Mouse (Mus musculus) ovary, postnatal 10 days (tissue): ENCODE results near the gene Acap1.
"Not testable (repeated sequence)": the region's sequence is repeated elsewhere in the genome, so short reads cannot be mapped to it uniquely, and the experiment has no call there.

Source experiments
- DNase-seq: peaks from one replicate; pipeline ENCODE4 v3.0.0; 2022; ENCODE audit warnings: low spot score

The Acap1 gene

GRCm38 (mm10) chr11:69895291-69895690, at the start of gene Acap1:
Acap1 (minus strand) TSS chr11:69895539.
- no peak for DNase-seq

- no peak for DNase-seq
Observed at GRCm38 (mm10) chr11:69940962-69941361, 45.6 kb upstream of the Acap1 start.

GRCm38 (mm10) chr11:69939731-69940130, 44.4 kb upstream of the Acap1 start:
- no peak for DNase-seq

- no peak for DNase-seq
Observed at GRCm38 (mm10) chr11:69939181-69939580, 43.8 kb upstream of the Acap1 start.

DNA sequence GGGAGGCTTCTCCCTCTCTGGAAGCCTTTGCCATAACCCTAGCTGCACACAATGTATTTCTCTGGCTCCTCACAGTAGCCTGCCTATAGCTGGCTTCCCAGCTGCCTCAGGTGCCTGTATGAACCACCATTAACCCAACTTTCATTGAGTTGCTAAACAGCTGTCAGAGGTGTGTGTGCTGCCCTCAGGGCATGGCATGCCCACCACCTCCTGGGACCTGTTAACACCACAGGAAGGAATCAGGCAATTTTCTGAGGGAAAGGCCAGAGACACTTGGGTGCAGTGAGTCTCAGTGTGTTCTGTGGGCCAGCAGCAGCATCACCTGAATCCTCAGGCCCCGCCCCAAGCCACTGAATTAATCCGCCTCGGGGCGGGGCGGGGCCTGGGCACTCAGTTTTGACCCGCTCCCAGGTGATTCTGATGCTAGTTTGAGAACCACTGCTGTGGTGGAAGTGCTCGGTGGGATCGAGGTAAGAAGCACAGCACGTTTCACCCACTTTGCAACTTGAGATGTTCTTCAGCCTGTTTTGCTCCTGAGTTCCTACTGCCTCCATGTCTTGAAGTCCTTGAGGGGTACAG, 43.2 kb upstream of the Acap1 start:
- DNase-seq = no peak

DNA sequence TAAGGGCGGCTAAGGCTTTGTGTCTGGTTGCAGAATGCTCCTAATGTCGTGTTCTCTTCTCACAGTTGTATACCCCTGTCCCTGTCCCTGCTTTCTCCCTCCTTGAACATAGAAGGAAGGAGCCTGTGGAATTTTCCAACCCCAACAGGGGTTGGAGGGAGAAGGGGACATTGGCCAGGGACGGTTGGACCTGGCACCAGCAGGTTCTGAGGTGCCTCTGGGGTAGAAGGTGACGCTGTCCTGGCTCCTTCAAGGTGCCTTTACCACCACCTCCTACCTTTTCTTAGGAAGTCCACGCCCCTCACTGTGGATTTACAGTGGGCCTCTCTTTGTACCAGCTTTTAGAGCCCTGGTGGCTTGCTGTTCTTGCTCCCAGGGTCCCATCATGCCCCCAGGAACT, 42.5 kb upstream of the Acap1 start:
- no peak for DNase-seq

- DNase-seq = no peak
Observed at GRCm38 (mm10) chr11:69937385-69937784, 42.0 kb upstream of the Acap1 start.

DNA sequence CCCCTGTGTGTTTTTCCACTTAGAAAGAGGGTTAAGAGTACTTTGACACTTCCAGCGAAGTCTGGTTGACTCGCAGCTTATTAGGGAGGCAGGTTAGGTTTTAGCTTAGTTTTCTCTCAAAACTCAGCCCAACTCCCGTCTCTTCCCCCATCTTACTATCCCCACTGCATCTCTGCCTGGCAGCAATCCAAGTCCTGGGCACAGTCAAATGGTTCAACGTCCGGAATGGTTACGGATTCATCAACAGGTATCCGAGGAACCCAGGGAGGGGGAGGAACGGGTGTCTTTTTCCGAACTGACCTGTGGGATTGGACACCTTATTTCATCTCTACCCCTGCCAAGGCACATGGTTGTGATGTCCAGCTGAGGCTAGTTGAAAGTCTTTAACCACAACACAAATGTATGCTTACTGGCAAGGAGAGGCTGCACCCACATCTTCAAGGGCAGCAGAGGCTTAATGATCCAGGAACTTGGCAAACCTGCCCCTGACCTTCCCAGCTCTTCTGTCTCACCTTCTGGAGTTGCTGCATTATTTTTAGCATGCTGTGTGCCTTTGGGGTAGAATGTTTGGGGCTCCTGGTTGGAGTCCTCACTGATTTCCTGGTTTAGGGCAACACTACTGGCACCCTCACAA, 41.5 kb upstream of the Acap1 start:
- no peak for DNase-seq

DNA sequence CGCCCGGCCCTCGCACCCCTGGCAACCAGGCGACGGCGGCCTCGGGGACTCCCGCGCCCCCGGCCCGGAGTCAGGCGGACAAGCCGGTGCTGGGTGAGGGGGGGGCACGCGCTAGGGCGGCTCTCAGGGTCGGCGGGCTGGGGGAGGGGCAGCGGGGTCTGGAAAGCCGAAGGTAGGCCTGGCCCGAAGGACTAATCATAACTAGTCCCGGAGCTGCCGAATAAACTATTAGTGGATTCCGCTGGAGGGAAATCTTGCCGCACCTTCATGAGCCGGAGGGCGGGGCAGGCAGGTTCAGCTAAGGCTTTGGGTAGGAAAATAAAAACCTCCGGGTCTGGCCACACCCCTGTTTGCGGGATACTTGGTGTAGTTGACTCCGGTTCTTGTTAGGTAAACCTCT, 40.8 kb upstream of the Acap1 start:
- no peak for DNase-seq

DNA sequence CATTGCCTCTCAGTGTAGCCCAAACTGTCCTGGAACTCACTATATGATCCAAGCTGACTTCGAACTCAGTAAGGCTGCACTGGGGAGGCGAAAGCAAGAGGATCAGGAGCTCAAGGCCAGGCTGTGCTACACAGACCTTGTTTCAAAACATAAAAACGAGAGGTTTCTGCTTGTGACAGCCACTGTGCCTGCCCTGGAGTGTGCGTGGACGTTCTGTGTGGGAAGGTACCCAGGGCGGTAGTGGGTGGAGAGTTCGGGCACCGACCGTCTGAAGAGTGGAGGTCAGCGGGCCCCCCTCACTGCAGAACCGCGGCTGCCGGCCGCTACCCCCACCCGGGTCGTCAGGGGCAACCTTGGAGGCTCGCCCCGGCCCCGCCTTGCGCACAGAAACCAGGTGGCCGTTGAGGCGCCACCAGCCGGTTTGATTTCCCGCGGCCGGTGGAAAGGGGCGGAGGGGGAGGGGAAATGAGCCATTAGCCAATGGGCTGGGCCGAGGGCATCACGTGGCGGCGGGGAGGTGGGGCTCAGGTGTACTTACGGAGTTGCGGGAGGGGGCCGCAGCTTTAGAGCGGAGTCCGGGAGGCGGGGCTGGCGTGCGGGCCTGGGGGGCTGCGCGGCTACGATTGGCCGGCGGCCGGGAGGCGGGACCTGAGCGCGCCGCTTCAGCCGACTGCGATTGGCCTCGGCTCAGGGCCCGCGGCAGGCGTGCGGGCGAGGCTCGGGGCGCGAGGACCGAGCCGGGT, 40.0 kb upstream of the Acap1 start, which contains the start of gene Ybx2:
Ybx2 (plus strand) TSS at position 660 of the 743 bp plus-strand sequence.
- DNase-seq = no peak

GRCm38 (mm10) chr11:69934681-69935080, 39.3 kb upstream of the Acap1 start:
- no peak for DNase-seq

GRCm38 (mm10) chr11:69934169-69934568, 38.8 kb upstream of the Acap1 start:
- peak; percentile 89 for DNase-seq

DNA sequence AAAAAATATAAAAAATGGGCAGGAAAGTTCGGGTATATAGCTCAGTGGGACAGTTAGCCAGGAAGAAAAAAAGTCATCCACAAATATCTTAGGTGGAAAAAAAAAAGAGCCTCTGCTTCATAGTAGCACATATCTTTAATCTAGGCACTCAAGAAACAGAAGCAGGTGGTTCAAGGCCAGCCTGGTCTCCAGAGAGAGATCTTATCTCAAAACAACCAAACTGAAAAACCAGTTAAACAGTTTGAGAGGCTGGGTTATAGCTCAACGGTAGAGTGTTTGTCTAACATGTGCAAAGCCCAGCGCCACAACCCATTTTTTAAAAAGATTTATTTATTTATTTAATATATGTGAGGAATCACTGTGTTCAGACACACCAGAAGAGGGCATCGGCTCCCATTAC, 37.7 kb upstream of the Acap1 start:
- DNase-seq = no peak

- DNase-seq = no peak
Observed at GRCm38 (mm10) chr11:69932254-69932653, 36.9 kb upstream of the Acap1 start.

DNA sequence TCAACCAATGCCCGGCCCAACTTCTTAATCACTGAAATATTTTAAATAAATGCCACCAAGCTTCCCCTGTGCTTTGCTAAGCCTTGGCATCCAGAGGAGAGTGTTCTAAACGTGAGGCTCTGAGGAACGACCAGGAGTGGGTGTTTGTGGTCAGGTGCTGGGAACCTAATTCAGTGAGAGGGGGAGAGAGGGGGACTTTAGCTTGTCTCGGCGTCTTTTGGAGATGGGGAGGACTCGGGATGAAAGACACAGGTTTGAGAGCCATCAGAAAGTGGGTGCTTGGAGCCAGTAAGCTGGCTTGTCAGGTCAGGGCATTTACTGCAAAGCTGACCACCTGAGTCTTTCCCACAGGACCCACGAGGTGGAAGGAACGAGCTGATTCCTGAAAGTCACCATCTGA, 36.4 kb upstream of the Acap1 start:
- no peak for DNase-seq

DNA sequence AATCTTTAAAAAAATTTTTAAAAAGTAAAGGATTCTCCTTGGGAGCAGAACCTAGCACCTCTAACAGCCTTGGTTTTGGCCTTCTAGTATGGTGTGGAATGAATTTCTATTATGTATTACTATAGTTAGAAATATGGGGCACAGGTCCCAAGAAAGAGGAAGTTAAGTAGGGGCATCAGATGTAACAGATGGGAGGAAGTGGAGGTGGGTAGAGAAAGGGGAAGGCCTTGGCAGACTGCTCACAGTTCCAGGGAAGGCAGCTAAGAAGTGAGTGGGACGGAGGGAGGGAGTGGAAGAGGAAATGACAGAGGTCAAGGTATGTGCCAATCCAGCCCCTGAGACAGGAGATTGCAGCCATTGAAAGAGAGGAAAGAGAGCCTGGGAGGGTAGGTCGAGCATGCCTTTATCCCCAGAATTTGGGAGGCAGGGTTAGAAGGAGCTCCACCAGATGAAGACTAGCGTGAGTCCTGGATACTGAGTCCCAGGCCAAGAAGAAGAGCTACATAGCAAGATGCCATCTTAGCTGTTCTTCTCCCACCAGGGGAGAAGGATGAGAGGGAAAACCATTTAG, 35.7 kb upstream of the Acap1 start:
- no peak for DNase-seq

DNA sequence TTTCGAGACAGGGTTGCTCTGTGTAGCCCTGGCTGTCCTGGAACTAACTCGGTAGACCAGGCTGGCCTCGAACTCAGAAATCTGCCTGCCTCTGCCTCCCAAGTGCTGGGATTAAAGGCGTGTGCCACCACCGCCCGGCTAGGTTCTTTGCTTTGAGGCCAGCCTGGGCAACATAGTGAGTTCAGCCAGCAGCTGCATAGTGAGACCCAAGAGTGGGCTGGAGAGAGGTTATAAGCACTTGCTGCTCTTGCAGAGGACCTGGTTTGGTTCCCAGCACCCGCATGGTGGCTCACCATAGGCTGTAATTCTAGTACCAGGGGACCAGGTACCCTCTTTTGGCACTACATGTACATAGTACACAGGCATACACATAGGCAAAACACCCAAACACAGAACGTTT, 34.8 kb upstream of the Acap1 start:
- DNase-seq = not testable (repeated sequence)

- DNase-seq = no peak
Observed at GRCm38 (mm10) chr11:69929712-69930111, 34.4 kb upstream of the Acap1 start.

DNA sequence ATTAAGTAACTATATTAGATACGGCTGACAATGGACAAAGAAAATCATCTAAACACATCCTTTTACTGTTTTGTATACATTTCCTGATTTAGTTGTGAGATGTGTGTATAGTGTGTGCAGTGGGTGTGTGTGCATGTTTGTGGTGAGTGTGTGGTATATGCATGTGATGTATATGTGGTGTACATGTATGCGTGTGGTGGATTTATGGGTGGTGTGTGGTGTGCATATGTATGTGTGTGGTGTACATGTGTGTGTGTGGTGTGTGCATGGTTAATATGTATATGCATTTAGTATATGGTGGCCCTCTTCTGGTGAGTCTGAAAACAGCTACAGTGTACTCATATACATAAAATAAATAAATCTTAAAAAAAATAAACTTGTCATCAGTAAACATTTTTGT, 32.2 kb upstream of the Acap1 start:
- DNase-seq = no peak

DNA sequence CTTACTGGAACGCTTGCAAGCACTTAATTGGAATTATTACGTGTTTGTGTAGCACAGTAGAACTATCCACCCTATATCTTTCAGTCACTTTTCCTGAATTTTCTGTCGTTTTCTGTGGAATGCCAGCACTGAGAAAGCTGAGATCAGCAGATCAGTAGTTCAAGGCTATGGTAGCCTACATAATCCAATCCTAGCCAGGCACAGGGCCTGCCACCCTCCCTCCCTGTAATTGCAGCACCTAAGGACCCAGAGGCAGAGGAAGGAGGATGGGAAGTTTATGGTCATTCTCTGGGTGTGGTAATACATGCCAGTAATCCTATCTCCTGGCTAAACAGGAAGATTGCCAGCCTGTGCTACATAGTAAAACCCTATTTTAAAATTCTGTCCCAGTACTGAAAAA, 27.5 kb upstream of the Acap1 start:
- no peak for DNase-seq

DNA sequence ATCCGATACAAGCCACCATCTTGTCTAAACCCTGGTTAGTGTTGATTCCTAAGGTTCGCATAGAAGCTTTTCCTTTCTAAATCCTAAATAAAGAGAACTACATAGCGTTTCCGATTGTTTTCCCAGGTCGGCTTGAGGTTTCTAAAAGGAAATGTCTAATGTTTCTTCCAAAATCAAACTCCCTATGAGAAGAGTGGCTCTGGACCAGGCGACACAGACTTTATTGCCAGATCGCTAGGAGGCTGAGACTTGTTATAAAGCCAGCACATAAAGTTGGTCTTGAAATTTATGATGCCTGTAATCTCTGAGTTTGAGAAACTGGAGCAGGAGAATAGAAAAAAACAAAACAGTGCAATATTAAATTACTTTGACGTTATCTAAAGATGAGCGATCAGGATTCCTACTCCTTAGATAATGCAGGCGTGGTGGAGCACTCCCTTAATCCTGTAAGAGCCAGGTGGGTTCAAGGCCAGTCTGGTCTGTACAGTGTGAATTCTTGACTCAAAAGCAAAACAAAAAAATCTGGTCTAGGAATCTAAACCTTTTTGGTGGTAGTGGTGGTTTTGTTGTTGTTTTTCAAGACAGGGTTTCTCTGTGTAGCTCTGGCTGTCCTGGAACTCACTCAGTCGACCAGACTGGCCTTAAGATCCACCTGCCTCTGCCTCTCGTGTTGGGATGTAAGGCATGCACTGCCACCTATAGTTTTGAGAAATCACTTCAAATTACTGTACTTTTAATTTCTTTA, 26.8 kb upstream of the Acap1 start:
- DNase-seq = no peak
